In the genomic region with DNA sequence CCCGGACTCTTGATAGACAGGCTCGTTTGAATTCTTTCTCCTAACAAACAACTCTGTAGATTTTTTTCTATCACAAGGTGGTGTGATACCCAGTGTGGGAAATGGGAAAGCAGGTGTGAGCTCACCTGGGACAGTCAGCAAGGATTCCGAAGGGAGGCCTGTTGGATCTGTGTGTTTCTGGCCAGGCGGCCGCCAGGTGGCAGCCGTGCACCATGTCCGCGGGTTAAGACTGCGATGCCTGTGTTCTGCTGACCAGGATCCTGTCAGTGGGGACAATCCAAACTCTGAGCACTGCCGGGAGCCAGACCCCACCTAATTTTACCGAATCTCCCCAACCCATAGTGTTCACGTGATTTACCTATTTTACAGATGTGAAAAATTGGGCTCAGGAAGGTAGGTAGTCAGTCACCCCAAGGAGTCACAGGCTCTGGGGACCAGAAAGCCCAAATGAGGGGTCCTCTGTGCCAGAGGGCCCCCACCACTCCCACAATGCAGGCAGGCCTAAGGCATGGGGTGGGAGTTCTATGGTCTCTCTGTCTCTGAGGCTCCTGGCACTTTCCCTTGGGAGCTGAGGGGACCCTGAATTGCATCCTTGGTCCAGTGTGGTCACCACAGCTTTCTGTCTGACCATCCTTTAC, we compare ENCODE assay signal across 8 mouse cellular contexts.
DNase-seq lines count a peak whose midpoint lies in the region; TF ChIP-seq lines count a peak whose summit lies in the region.

No protein-coding gene starts in this region.

- TF ChIP-seq POLR2A in cortical plate, adult 2 months (IDR thresholded peaks at IDR 0.05; ENCODE audit: extremely low read depth, insufficient read depth, low read length): no peak

- peak; percentile 83 for DNase-seq in ZHBTc4 (ENCODE audit: low read depth, low spot score)
- DNase-seq in gastrocnemius, postnatal 10 days: peak; percentile 88
- DNase-seq in hindlimb bud, embryonic 11.5 days (ENCODE audit: extremely low spot score, low read depth, low spot score): peak; percentile 56
- DNase-seq in left cerebral cortex, adult 2 months (ENCODE audit: extremely low spot score in 1 of 2, low spot score in 2 of 2): peak; percentile 78 to 87
- DNase-seq in lung, postnatal 4 days: peak; percentile 83 to 86
- DNase-seq in retina, postnatal 7 days (ENCODE audit: low read depth, low spot score): peak; percentile 64
- DNase-seq in thymus, postnatal 4 days: peak; percentile 88

- peaks cover 2% of the 10 kb centered on the region; the same call in 1 of the 2 replicates for H3K4me1 ChIP-seq in cortical plate, adult 2 months (ENCODE audit: control insufficient read depth, insufficient read depth, low read length)

- peak; percentile 91 for TF ChIP-seq CTCF in cortical plate, adult 2 months (IDR thresholded peaks at IDR 0.05; ENCODE audit: extremely low read depth, insufficient read depth, low read length)
- peak; percentile 95 for TF ChIP-seq CTCF in left cerebral cortex, adult 2 months (IDR thresholded peaks at IDR 0.05)

- intact Hi-C loops in left cerebral cortex, adult 2 months (cut with DNase I): loop anchor here (1.0 to 10.0 kb wide), 6 partner anchors 146 to 728 kb away; no protein-coding TSS in a partner anchor

- no peak overlapping the region for H3K4me3 ChIP-seq in cortical plate, adult 2 months (ENCODE audit: insufficient read depth, low read length)
- H3K4me3 ChIP-seq in left cerebral cortex, adult 2 months: no peak overlapping the region

- H3K27ac ChIP-seq in cortical plate, adult 2 months (ENCODE audit: insufficient read depth, low read length): no peak overlapping the region
- no peak overlapping the region for H3K27ac ChIP-seq in left cerebral cortex, adult 2 months
